Comparison of ENCODE assay signal across 8 mouse cellular contexts in the genomic region with DNA sequence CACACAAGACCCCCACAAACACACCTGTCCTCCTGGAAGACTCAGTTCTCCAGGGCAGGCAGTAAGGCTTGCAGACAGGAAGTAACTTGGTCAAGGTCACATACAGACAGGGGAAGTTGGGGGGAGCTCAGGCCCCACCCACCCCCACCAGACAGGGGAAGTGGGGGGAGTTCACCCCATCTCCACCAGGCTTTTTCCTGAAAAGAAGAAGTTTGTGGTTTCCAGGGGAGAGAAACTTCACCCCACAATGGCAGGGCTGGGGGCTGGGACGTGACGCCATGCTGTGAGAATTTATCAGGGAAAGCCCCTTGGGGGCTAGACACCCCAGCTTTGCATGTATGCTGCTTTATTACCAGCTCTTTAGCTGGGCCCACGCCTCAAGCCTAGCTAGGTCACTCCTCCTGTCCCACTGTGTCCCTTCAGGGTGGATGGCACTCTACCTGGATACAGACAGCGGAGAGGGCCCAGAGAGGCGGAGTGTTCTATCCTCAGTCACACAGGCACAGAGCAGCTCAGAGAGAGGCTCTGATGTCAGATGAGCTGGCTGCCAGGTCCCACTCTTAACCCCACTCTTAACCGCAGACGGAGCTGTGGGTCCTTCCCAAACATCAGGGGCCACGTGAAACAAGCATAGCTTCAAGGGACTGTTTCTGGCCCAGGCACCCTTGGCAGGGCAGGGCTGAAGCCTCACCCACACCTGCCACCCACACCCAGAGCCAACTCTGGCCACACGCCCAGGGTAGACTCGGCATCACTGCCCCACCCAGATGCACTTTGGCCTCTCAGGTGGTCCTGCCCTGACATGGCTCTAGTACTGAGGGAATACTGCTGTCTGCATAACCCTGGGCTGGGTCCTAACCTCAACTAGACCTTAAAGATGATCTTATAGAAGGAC. TPM values are rescaled to one million over a fixed set of nuclear protein-coding genes. Genes with fewer than 3 reads are reported as not detected.
A peak's percentile ranks its signal among the peaks of the same experiment; 100 is the strongest.
DNase-seq lines count a peak whose midpoint lies in the region; ATAC-seq lines count a peak whose summit lies in the region.

No protein-coding gene starts in this region.

- H3K4me2 ChIP-seq in heart, embryonic 16.5 days (ENCODE audit: low read depth, low read length), result peak overlapping the region; percentile 27
- H3K4me2 ChIP-seq in liver, embryonic 16.5 days (ENCODE audit: low read depth, low read length), result peak overlapping the region; percentile 73
- H3K4me2 ChIP-seq in midbrain, embryonic 16.5 days (ENCODE audit: low read length), result no peak overlapping the region

- no peak overlapping the region for H3K4me3 ChIP-seq in heart, embryonic 16.5 days (ENCODE audit: low read length)
- H3K4me3 ChIP-seq in liver, embryonic 16.5 days (ENCODE audit: low read depth, low read length), result peak overlapping the region; percentile 33
- H3K4me3 ChIP-seq in midbrain, embryonic 16.5 days (ENCODE audit: low read depth, low read length), result no peak overlapping the region

- DNase-seq in adrenal gland, adult 2 months, result peak; percentile 37
- no peak for DNase-seq in adrenal gland, adult 18-20 months (ENCODE audit: low spot score in 2 of 2)
- peak; percentile 71 for DNase-seq in CD4-positive, CD25-positive, alpha-beta regulatory T cell, adult 2 months (ENCODE audit: low read depth, low spot score)
- peak; percentile 68 to 77 for DNase-seq in spleen, postnatal 4 days (ENCODE audit: low spot score in 2 of 2)
- DNase-seq in MN1 (ENCODE audit: low spot score), result no peak

- H3K27me3 ChIP-seq in heart, embryonic 16.5 days (ENCODE audit: control insufficient read depth, insufficient read depth, low read length), result no peaks in the 10 kb centered on the region
- no peaks in the 10 kb centered on the region for H3K27me3 ChIP-seq in liver, embryonic 16.5 days (ENCODE audit: control insufficient read depth, insufficient read depth, low read depth, low read length)
- H3K27me3 ChIP-seq in midbrain, embryonic 16.5 days (ENCODE audit: control insufficient read depth, insufficient read depth, low read depth, low read length), result no peaks in the 10 kb centered on the region

- peaks cover 46% of the 10 kb centered on the region for H3K4me1 ChIP-seq in heart, embryonic 16.5 days (ENCODE audit: control insufficient read depth, insufficient read depth, low read length)
- H3K4me1 ChIP-seq in liver, embryonic 16.5 days (ENCODE audit: control insufficient read depth, low read depth, low read length), result peaks cover 65% of the 10 kb centered on the region
- peaks cover 18% of the 10 kb centered on the region for H3K4me1 ChIP-seq in midbrain, embryonic 16.5 days (ENCODE audit: control insufficient read depth, insufficient read depth, low read length)

- peak overlapping the region; percentile 38 for H3K27ac ChIP-seq in heart, embryonic 16.5 days (ENCODE audit: low read length)
- H3K27ac ChIP-seq in liver, embryonic 16.5 days (ENCODE audit: low read length), result peak overlapping the region; percentile 83
- no peak overlapping the region for H3K27ac ChIP-seq in midbrain, embryonic 16.5 days (ENCODE audit: low read length)

- peaks cover 28% of the 10 kb centered on the region for H3K36me3 ChIP-seq in heart, embryonic 16.5 days (ENCODE audit: control insufficient read depth, insufficient read depth)
- H3K36me3 ChIP-seq in liver, embryonic 16.5 days (ENCODE audit: control insufficient read depth, insufficient read depth), result peaks cover 25% of the 10 kb centered on the region
- H3K36me3 ChIP-seq in midbrain, embryonic 16.5 days (ENCODE audit: control insufficient read depth, insufficient read depth, low read length), result peaks cover 11% of the 10 kb centered on the region; the same call in 1 of the 2 replicates

- peak overlapping the region; percentile 42; the same call in 1 of the 2 replicates for H3K9ac ChIP-seq in heart, embryonic 16.5 days (ENCODE audit: low read length)
- H3K9ac ChIP-seq in liver, embryonic 16.5 days (ENCODE audit: low read depth, low read length), result peak overlapping the region; percentile 60
- H3K9ac ChIP-seq in midbrain, embryonic 16.5 days (ENCODE audit: low read depth, low read length), result no peak overlapping the region; the same call in 1 of the 2 replicates

- no peaks in the 10 kb centered on the region for H3K9me3 ChIP-seq in heart, embryonic 16.5 days (replicated peaks; ENCODE audit: control insufficient read depth, low read length)
- H3K9me3 ChIP-seq in liver, embryonic 16.5 days (replicated peaks; ENCODE audit: control insufficient read depth, low read length), result no peaks in the 10 kb centered on the region
- no peaks in the 10 kb centered on the region for H3K9me3 ChIP-seq in midbrain, embryonic 16.5 days (replicated peaks; ENCODE audit: control insufficient read depth, low read length, poor library complexity, severe bottlenecking)

- no peak for ATAC-seq in heart, embryonic 16.5 days (replicated peaks; ENCODE audit: extremely low read depth, insufficient read depth, low FRiP score)
- 0 out of 2 replicates have a peak, but pooled peaks have one; percentile 22 for ATAC-seq in liver, embryonic 16.5 days (ENCODE audit: low read depth)
- no peak for ATAC-seq in midbrain, embryonic 16.5 days

- 60% methylated on average over 10 of the region's 10 CpGs for WGBS in heart, embryonic 16.5 days
- WGBS in liver, embryonic 16.5 days (ENCODE audit: insufficient replicate concordance), result 30% methylated on average over 10 of the region's 10 CpGs
- WGBS in midbrain, embryonic 16.5 days, result 91% methylated on average over 10 of the region's 10 CpGs

RNA-seq across cellular contexts. Expression of gene Vasp, which starts 5.4 kb away (rescaled TPM):
- 10 to 100 TPM; 45.8 to 55.8 TPM for total RNA-seq in adrenal gland, adult 2 months (2021)
- 136 and 143 TPM in 2 replicates for polyA plus RNA-seq in adrenal gland, adult 2 months (2012; rRNA removed)
- 10 to 100 TPM; 42.9 to 56.4 TPM for total RNA-seq in adrenal gland, adult 18-20 months (2021)
- polyA plus RNA-seq in heart, embryonic 16.5 days (2015; fragmentation: Nextera tagmentation; extraction: Ambion mirVana), result 84.0 and 86.1 TPM in 2 replicates
- polyA plus RNA-seq in liver, embryonic 16.5 days (2015; fragmentation: Nextera tagmentation; extraction: Ambion mirVana), result 32.8 and 33.0 TPM in 2 replicates
- polyA plus RNA-seq in midbrain, embryonic 16.5 days (2015; fragmentation: Nextera tagmentation; extraction: Ambion mirVana), result 35.5 and 40.9 TPM in 2 replicates

RNA-seq across cellular contexts. Expression of gene Ppm1n, which starts 13.7 kb away (rescaled TPM):
- not detected for total RNA-seq in adrenal gland, adult 2 months (2021)
- polyA plus RNA-seq in adrenal gland, adult 2 months (2012; rRNA removed), result 0.09 and 0.68 TPM in 2 replicates
- total RNA-seq in adrenal gland, adult 18-20 months (2021), result not detected
- 0.11 TPM in 1 of 2 replicates, not detected in the other for polyA plus RNA-seq in heart, embryonic 16.5 days (2015; fragmentation: Nextera tagmentation; extraction: Ambion mirVana)
- polyA plus RNA-seq in liver, embryonic 16.5 days (2015; fragmentation: Nextera tagmentation; extraction: Ambion mirVana), result 0.11 TPM in 1 of 2 replicates, not detected in the other
- polyA plus RNA-seq in midbrain, embryonic 16.5 days (2015; fragmentation: Nextera tagmentation; extraction: Ambion mirVana), result 1.5 and 1.6 TPM in 2 replicates

RNA-seq across cellular contexts. Expression of gene Rtn2, which starts 16.2 kb away (rescaled TPM):
- 1 to 10 TPM; 4.2 to 7.4 TPM for total RNA-seq in adrenal gland, adult 2 months (2021)
- polyA plus RNA-seq in adrenal gland, adult 2 months (2012; rRNA removed), result 14.6 and 19.4 TPM in 2 replicates
- 1 to 10 TPM; 5.0 to 8.6 TPM for total RNA-seq in adrenal gland, adult 18-20 months (2021)
- 27.4 and 28.5 TPM in 2 replicates for polyA plus RNA-seq in heart, embryonic 16.5 days (2015; fragmentation: Nextera tagmentation; extraction: Ambion mirVana)
- 2.9 and 4.1 TPM in 2 replicates for polyA plus RNA-seq in liver, embryonic 16.5 days (2015; fragmentation: Nextera tagmentation; extraction: Ambion mirVana)
- polyA plus RNA-seq in midbrain, embryonic 16.5 days (2015; fragmentation: Nextera tagmentation; extraction: Ambion mirVana), result 111 and 114 TPM in 2 replicates

RNA-seq across cellular contexts. Expression of gene Opa3, which starts 38.0 kb away (rescaled TPM):
- 10 to 100 TPM; 31.2 to 43.5 TPM for total RNA-seq in adrenal gland, adult 2 months (2021)
- polyA plus RNA-seq in adrenal gland, adult 2 months (2012; rRNA removed), result 30.2 and 32.3 TPM in 2 replicates
- total RNA-seq in adrenal gland, adult 18-20 months (2021), result 10 to 100 TPM; 40.8 to 56.7 TPM
- polyA plus RNA-seq in heart, embryonic 16.5 days (2015; fragmentation: Nextera tagmentation; extraction: Ambion mirVana), result 40.4 and 41.8 TPM in 2 replicates
- polyA plus RNA-seq in liver, embryonic 16.5 days (2015; fragmentation: Nextera tagmentation; extraction: Ambion mirVana), result 13.2 and 14.3 TPM in 2 replicates
- polyA plus RNA-seq in midbrain, embryonic 16.5 days (2015; fragmentation: Nextera tagmentation; extraction: Ambion mirVana), result 33.8 and 36.5 TPM in 2 replicates

RNA-seq across cellular contexts. Expression of gene Fosb, which starts 43.7 kb away (rescaled TPM):
- total RNA-seq in adrenal gland, adult 2 months (2021), result 10 to 100 TPM in 1 of 2 experiments, 1 to 10 TPM in 1; 5.8 to 34.5 TPM
- 2.6 and 3.2 TPM in 2 replicates for polyA plus RNA-seq in adrenal gland, adult 2 months (2012; rRNA removed)
- 10 to 100 TPM; 15.9 to 23.2 TPM for total RNA-seq in adrenal gland, adult 18-20 months (2021)
- 0.24 and 0.34 TPM in 2 replicates for polyA plus RNA-seq in heart, embryonic 16.5 days (2015; fragmentation: Nextera tagmentation; extraction: Ambion mirVana)
- polyA plus RNA-seq in liver, embryonic 16.5 days (2015; fragmentation: Nextera tagmentation; extraction: Ambion mirVana), result not detected in 2 replicates
- 0.06 TPM in 2 replicates for polyA plus RNA-seq in midbrain, embryonic 16.5 days (2015; fragmentation: Nextera tagmentation; extraction: Ambion mirVana)

Comparison
In these comparisons a context has a peak if more than half of its experiments do, and no peak if none do; other contexts are left out.
1. DNase-seq: peak in adrenal gland, adult 2 months (single experiment), CD4-positive, CD25-positive, alpha-beta regulatory T cell, adult 2 months (single experiment) and spleen, postnatal 4 days (2 of 2); none in adrenal gland, adult 18-20 months (0 of 2) and MN1 (single experiment).